Mouse (Mus musculus) heart, postnatal 4 days (tissue): Measurements from ENCODE around the gene Lce1h. TPM values are rescaled to one million over a fixed set of nuclear protein-coding genes. Genes with fewer than 3 reads are reported as not detected.

Experiments
- DNase-seq: peaks from one replicate; pipeline ENCODE4 v3.0.0; 2021
- total RNA-seq, 2 experiments: library from RNA; stranded (reverse); gene quantifications; 2 replicates each; pipeline ENCODE4 v1.2.3; 2021

Lce1h gene
- not detected for total RNA-seq

DNA sequence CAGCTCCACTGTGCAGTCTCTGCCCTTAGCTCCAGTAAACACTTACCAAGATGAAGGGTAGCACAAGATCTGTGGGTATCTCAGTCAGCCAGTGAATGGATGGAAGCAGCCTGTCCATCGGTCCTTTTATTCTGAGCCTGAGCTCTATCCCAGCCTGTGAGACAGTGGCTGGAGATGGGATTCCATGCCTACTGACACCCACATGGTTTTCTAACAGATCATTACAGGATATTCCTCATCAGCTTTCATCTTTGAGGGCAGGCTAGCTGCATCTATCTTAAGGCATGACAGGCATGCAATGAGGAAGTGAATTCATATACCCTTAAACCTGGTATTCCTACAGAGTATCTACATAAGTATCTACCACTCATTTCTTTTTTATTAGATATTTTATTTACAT lies at the start of gene Lce1h:
TSS of gene Lce1h (minus strand) at position 101 of the 400 bp plus-strand sequence.
- no peak for DNase-seq

GRCm38 (mm10) chr3:92807791-92808190 lies 42.9 kb upstream of the Lce1h start, which contains the start of gene Lce1k:
TSS of gene Lce1k (minus strand) at chr3:92807891.
- no peak for DNase-seq

GRCm38 (mm10) chr3:92790414-92790813 lies 25.5 kb upstream of the Lce1h start, which contains the start of gene Lce1j:
TSS of gene Lce1j (minus strand) at chr3:92790514.
- no peak for DNase-seq

DNA sequence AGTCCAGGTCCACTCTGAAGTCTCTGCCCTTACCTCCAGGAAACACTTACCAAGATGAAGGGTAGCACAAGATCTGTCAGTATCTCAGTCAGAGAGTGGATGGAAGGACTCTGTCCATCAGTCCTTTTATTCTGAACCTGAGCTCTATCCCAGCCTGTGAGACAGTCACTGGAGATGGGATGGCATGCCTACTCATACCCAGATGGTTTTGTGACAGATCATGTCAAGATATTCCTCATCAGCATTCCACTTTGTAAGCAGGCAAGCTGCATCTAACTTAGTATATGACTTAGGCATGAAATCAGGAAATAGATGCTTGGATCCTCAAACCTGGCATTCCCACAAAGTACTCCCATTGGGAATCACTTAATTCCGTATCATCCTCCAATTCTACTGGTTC lies 13.9 kb upstream of the Lce1h start, which contains the start of gene Lce1i:
TSS of gene Lce1i (minus strand) at position 101 of the 400 bp plus-strand sequence.
- no peak for DNase-seq

DNA sequence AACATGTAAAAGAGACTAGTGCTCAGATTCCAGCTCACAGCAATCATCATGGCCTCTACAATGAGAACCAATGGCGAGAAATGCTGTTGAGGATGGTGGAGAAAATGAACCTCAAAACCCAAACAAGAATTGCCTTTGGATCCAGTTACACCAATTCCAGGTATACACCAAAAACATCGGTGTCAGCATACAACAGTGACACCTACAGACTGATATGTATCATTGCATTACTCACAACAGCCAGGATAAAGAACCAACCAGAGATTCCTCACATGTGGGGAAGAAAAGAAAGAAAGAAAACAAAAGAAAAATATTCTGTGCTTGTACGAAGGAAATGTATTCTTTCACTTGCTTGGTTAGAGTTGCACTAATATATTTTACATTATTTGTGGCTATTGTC lies 6.7 kb upstream of the Lce1h start:
- no peak for DNase-seq

- DNase-seq = no peak
Observed at GRCm38 (mm10) chr3:92753197-92753596, 11.7 kb downstream of the Lce1h start.

DNA sequence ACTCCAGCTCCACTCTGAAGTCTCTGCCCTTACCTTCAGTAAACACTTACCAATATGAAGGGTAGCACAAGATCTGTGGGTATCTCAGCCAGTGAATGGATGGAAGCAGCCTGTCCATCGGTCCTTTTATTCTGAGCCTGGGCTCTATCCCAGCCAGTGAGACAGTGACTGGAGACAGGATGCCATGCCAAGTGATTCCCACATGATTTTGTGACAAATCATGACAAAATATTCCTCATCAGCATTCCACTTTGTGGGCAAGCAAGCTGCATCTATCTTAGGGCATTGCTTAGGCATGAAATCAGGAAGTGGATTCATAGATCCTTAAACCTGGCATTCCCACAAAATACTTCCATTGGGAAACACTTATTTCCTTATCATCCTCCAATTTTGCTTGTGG lies 12.6 kb downstream of the Lce1h start, which contains the start of gene Lce1g:
TSS of gene Lce1g (minus strand) at position 101 of the 400 bp plus-strand sequence.
- DNase-seq = no peak

DNA sequence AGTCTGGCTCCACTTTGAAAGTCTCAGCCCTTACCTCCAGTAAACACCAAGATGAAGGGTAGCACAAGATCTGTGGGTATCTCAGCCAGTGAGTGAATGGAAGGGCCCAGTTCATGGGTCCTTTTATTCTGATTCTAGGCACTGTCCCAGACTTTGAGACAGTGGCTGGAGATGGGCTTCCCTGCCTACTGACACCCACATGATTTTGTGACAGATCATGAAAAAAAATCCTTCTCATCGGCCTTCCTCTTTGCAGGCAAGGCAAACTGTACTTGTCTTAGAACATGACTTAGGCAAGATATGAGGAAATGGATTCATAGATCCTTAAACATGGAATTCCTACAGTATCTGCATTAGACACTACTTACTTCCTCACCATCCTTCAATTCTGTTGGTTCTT lies 25.9 kb downstream of the Lce1h start, which contains the start of gene Gm38119:
TSS of gene Gm38119 (minus strand) at position 101 of the 400 bp plus-strand sequence.
- DNase-seq = no peak

GRCm38 (mm10) chr3:92722631-92723030 lies 42.2 kb downstream of the Lce1h start:
- no peak for DNase-seq

DNA sequence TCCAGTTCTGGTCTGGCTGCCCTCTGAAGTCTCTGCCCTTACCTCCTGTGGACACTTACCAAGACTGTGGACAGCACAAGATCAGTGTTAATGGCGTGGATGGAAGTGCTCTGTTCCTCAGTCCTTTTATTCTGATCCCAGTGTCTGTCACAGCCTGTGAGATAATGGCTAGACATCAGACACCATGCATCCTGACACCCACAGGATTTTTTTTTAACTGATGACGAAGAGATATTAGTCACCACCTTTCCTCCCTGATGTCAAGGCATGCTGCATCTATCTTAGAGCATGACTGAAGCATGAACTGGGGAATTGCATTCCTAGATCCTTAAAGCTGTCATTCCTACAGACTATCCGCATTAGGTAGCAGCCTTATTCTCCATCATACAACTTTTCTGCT lies 44.6 kb downstream of the Lce1h start, which contains the start of gene Lce1f:
TSS of gene Lce1f (minus strand) at position 101 of the 400 bp plus-strand sequence.
- no peak for DNase-seq

GRCm38 (mm10) chr3:92715122-92715521 lies 49.7 kb downstream of the Lce1h start:
- no peak for DNase-seq

Other genes with a start within 250 kb of the Lce1h start
- gene 2310046K23Rik, start 230.6 kb downstream of the Lce1h start, total RNA-seq = not detected
- gene Ivl, start 191.3 kb downstream of the Lce1h start, total RNA-seq = not detected
- gene Smcp, start 176.1 kb downstream of the Lce1h start, total RNA-seq = not detected
- gene 2210017I01Rik, start 157.6 kb downstream of the Lce1h start, total RNA-seq = not detected
- gene Lce6a, start 143.4 kb downstream of the Lce1h start, total RNA-seq = not detected
- gene Lce1a1, start 116.8 kb downstream of the Lce1h start, total RNA-seq = not detected
- gene Lce1b, start 108.1 kb downstream of the Lce1h start, total RNA-seq = not detected
- gene Lce1a2, start 94.8 kb downstream of the Lce1h start, total RNA-seq = not detected
- gene Lce1c, start 85.8 kb downstream of the Lce1h start, total RNA-seq = not detected
- not detected for gene Lce1d, start 77.9 kb downstream of the Lce1h start, total RNA-seq
- gene Lce1e, start 56.0 kb downstream of the Lce1h start, total RNA-seq = not detected
- not detected for gene Lce1f, start 44.7 kb downstream of the Lce1h start, total RNA-seq
- gene Gm38119, start 26.0 kb downstream of the Lce1h start, total RNA-seq = not detected
- gene Lce1g, start 12.7 kb downstream of the Lce1h start, total RNA-seq = not detected
- gene Lce1i, start 13.8 kb upstream of the Lce1h start, total RNA-seq = not detected
- not detected for gene Lce1j, start 25.4 kb upstream of the Lce1h start, total RNA-seq
- not detected for gene Lce1k, start 42.8 kb upstream of the Lce1h start, total RNA-seq
- not detected for gene Kprp, start 62.2 kb upstream of the Lce1h start, total RNA-seq
- not detected for gene Lce1l, start 86.2 kb upstream of the Lce1h start, total RNA-seq
- gene 2310050C09Rik, start 105.2 kb upstream of the Lce1h start, total RNA-seq = not detected
- gene Lce3a, start 161.2 kb upstream of the Lce1h start, total RNA-seq = not detected
- not detected for gene Lce3b, start 167.9 kb upstream of the Lce1h start, total RNA-seq
- not detected for gene Lce3c, start 179.4 kb upstream of the Lce1h start, total RNA-seq
- gene Lce3d, start 192.3 kb upstream of the Lce1h start, total RNA-seq = not detected
- gene Lce3e, start 202.0 kb upstream of the Lce1h start, total RNA-seq = not detected
- gene Lce3f, start 227.2 kb upstream of the Lce1h start, total RNA-seq = not detected